Mouse (Mus musculus) adrenal gland, adult 18-20 months (tissue): ENCODE measurements at regions not wholly inside any gene's neighbourhood (a gene's known extent, or its start where the extent isn't known, plus 50 kb on each side); places are given as distances from the start of the nearest gene placed in this dataset.

Source experiments
- DNase-seq, 2 experiments: peaks; one replicate each; pipeline ENCODE4 v3.0.0; 2021 to 2022; ENCODE audit warnings: low spot score in 2 of 2

DNA sequence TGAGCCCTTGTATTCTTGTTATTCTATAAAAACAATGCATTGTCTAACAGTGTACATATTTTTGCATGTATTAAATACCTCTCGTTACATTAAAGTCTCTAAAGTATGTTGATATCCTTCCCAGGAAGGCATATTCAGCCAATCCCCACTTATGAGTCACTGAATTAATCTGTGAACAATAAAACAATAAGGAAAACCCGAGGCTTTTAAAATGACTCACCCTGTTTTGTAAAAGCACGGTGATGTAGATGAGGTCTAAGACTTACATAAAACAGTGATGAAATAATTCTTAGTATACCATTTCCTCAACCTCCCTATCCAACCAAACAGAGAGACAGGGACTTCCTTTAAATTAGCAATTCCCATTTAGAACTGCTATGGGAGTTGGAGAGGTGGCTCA, 95.8 kb downstream of the Asb7 start:
- DNase-seq, result no peak

DNA sequence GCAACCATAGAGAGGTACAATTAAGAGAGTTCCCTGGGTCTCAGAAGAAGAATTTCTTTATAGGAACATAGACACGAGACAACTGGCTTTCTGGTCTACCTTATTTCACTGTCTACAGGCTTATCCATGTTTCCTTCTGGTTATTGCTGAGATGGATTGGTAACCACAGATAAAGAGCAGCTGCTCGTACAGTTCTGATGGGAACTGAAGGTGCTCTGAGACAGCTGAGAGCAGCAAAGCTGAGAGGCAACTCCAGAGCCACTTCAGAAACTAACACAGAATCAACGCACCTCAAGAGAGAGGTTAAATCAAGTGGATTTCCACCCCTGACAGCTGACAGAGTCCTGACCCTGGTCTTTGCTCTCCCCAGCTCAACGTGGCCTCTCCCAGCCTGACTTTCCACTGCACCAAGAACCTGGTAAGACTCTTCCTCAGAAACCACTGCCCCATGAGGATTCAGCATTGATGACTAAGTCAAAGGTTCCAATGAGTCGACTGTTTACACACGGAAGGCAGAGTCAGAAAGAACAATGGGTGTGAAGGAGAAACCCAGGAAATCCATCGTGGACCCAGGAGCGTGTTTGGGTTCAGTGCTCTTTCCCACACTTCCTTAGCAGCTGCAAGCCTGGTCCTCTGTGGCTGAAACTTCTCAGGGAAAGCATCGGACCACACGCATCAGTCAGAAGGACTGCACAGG, 97.7 kb downstream of the Asb7 start:
- DNase-seq, result no peak

DNA sequence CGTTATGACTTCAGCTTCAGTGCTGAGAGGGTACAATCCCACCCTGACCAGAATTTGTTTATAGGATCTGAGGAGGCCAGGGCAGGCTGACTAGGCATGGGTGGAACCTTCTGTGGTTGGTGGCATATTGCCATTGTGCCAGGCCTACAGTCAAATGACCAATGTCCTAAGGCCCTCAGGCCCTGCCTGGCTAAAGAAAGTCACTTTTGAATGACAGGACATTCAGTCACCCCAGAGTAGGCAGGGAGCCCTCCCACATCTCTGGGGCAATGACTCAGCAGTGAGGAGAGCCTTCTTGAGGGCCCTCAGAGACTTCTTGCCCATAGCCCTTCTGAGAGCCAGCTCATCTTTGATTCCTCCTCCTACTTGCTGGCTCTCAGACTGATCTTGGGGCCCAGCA, 102.9 kb downstream of the Asb7 start:
- DNase-seq, result no peak

DNA sequence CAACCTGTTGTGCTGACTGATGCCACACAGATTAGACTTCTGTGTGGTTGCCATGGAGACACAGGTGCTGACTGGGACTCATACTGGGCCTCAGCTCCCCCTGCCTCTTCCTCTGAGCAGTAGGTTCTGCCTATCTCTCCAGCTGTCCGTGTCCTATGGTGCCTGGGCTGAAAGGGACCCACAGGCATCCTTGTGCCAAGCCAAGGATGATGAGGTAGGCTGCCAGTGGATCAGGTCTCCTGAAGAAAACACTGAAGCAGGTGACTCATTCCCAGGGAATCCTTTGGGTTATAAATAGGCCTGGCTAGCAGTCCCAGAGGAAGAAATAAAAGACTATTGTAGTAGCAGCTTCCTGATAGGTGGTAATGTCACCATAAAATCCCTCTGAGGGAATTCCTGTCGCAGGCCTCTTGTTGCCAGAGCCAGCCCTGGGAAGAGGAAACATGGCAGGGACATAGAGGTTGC, 108.7 kb downstream of the Asb7 start:
- no peak for DNase-seq

DNA sequence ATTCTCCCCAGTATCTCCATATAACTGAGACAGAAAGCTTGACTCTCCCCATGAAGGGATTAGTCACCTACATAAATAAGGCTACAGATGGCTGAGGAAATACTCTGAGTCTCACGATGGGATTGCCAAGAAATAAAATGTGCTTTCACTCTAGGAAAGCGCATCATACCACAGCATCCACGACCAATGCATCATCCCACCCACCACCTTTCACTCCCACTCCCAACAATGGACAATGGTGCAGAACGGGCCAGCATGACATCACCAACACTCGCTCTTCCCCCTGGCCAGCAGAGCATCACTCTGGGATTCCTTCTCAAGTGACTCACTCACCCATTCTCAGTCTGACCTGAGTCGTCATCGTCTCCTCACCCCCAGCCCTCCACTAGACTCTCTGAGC, 113.1 kb downstream of the Asb7 start:
- no peak for DNase-seq

DNA sequence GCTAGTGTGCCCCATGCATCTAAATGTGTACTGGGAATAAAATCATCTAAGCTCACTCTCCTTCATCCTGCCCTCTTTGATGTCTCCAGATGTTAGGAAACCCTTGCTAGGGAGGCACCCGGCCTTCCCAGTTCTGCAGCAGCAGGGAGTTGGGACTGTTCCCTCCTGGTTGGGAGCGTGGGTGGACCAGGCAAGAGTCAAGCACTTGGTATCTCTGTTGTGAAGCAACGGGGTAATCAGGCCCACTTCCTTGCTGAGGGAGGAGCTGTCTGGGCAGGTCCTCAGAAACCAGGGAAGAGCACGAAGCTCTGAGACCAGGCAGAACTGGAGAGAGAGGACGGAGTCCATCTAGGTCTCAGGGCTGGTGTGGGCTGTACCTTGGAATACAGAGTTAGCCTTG, 117.9 kb downstream of the Asb7 start:
- DNase-seq, result no peak

DNA sequence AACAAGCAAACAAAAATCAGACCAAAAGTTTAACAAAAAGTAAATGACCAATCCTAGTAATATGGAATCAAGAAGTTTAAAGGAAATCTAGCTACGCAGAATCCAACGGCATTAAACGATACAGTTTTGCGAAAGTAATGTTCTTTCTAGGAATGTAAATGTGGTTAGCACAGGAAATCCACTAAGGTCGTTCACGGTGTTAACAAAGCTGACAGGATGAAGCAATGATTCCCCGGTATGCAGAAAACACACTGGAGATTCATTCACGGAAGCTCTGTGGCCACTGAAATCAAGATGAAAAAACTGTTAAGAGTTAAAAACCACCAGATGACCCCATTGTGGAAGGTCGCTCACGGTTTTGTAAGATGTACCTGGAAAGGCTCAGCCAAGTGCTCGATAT, 120.4 kb upstream of the Aldh1a3 start:
- no peak for DNase-seq

DNA sequence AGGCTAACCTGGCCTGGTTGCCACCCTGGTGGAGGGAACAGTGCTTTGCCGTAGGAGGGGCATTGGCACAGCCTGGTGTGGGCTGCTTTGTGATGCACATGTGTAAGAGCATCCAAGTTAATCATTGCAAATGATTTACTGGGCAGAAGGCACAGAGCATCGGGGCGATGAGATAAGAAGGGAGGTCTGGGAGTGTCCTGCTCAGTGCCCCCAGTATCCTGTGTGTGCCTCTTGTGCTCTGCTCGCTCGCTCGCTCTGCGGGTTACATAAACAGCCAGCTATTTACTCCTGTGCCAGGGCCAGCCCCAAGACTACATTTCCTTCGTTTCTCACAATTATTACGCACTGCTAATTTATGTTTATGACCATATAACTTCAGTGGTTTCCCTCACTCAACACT, 117.9 kb upstream of the Aldh1a3 start:
- DNase-seq, result no peak

DNA sequence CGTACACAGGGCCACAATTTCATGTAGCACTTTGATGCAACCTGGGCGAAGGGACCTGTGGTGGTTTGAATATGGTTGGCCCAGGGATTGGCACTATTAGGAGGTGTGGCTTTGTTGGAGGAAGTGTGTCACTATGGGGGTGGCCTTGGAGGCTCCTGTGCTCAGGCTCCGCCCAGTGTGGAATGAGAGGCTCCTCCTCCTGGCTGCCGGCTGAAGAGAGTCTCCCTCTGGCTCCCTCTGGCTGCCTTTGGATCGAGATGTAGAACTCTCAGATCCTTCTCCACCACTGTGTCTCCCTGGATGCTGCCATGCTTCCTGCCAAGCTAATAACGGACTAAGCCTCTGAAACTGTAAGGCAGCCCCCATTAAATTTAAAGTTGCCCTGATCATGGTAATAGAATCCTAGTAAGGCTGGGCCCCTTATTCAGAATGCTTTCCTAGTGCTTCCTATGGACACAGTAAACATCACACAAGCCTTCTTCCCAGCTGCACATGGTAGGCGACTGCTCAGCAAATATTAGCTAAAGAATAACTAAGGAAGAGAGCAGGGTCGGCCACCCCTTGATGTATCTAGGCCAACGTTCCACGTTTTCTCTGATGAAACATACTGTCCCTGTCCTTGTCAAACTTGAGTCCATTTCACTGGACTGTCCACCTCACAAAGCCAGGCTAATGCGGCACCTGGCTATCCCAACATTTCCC, 117.2 kb upstream of the Aldh1a3 start:
- DNase-seq, result no peak

DNA sequence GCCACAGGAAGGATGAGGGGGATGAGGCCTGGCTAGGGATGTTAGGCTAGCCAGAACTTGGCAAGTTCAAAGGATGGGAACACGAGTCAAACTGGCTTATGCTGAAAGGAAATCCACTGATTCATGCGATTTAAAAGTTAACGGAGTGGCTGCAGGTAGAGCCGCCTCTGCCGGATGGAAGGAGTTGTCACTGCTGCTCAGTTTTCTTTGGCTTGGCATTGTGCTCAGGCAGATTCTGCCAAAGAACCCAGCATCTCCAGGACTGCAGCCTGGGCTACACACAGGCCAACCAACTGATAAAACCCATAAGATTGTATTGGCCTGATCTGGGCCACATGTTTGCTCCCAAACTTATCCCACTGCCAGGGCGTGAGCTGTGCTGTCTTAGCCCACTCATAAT, 105.3 kb upstream of the Aldh1a3 start:
- no peak for DNase-seq

DNA sequence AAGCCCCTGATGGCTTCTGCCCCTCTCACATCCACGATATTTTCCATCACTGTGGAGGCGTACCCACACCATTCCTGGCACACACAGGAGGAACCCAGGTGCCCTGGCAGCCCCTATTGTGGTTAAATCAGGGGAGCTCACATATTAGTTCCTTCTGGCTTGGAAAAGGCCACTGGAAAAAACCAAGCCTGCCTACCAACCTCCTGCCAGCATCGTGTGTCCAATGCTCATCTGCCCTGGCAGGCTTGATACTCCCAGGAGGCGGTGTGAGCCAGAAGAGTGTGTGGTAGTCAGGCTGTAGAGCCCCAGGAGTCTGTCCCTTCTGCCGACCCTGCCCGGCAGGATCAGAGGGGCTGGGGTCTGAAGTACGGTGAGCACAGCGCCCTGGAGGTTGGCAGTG, 104.7 kb upstream of the Aldh1a3 start:
- DNase-seq, result no peak

DNA sequence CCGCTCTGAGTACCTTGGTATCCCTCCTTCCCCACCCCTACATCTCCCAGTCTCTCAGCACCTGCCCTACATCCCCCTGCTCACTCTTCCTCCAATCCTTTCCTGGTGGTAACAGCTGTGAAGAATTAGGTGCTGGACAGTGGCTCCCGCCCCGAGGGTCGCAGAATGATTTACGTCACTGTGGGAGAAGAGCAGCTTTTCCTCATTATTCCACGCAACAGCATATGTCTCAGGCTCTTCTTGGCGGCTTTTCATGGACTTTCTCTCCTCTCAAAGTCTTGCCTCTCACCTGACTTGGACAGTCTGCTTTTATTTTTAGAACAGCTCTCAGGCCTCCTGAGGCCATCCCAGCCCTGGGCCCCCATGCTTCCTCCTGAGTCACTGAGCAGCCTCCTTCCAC, 103.8 kb upstream of the Aldh1a3 start:
- DNase-seq, result no peak

DNA sequence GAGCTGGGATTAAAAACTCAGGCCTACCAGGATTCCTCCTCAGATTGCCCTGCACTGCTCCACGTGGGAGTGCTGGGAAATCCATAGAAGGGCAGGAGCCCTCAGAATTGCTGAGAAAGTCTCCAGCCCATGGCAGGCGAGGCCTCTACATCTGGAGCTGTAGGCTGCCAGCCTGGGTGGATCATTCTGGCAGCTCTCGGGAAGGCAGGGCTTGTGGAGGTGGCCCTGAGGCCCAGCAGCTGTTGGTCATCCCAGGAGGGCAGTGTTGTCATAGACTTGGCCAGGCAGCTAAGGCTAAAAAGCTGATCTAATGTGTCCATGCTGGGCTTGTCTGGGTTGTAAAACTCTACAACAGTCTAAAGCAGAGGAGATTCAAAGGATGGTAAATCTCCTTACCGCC, 101.6 kb upstream of the Aldh1a3 start:
- peak in 1 of 2 experiments; percentile 27 for DNase-seq

DNA sequence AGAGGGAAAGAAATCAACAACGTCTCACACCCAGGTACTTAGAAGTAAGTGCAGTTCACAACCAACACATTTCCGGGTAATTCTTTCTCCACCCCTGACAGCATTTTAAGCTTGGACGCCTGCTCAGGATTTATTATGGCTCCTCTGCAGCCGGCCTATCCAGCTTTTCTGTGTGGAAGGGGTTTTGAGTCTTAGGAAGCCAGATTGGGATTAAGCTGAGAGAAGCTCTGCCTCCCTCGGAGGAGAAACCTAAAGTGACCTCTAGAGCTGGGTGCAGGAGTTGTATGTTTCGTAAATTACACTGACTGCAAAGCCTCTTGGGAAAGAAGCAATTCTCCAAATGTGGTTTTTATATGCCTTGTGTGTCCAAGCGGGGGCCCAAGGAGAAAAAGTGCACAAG, 96.6 kb upstream of the Aldh1a3 start:
- DNase-seq, result no peak

DNA sequence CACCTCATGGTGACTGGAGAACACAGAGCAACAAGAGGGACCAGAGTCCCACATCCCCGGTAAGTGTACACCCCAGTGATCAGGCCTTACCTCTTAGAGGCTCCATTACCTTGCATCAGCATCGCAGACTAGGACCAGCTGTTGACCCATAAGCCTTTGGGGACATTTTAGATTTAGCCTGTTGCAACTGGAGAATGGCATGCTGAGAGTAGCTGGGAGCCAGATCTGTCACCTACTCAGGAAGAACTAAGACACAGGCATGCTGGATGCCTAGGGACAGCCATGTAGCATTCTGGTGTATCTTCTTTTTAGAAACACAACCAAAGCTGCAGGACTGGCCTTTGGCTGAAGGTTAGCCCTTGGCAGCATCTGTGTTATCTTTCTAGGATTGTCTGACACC, 94.2 kb upstream of the Aldh1a3 start:
- no peak for DNase-seq

DNA sequence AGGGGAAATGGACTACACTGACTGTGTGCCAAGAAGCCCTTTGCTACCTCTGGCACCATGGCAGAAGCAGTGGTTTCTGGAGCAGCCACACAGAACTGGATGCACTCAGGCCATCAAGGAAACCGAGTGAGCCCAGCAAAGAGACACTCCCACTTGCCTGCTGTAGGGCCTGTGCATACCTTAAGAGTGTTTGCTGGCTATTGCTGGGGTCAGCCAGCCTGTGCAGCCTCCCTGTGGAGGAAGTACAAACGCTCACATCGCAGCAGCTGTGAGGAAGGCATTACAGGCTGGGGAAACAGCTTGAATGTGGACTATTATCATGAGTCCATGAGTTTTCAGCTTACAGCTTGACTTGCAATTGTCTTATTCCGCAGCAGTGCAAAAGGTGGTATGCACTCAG, 88.8 kb upstream of the Aldh1a3 start:
- DNase-seq, result no peak

DNA sequence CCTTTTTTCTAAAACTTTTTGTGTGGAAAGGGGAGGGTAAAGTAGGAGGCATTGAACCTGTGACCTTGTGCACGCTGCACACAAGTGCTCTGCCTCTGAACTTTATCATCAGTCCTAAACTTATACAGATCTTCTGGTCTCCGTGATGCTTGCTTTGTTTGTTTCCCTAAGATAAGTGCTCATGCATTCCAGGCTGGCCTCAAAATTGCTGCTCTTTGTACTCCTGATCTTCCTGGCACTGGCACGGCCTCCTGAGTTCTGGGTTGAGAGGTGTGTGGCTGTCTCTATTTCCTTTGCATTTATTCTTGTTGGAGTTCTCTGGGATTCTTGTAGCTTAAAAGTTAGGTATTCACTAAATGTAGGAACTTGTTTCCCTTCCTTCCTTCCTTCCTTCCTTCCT, 86.1 kb upstream of the Aldh1a3 start:
- no peak for DNase-seq

DNA sequence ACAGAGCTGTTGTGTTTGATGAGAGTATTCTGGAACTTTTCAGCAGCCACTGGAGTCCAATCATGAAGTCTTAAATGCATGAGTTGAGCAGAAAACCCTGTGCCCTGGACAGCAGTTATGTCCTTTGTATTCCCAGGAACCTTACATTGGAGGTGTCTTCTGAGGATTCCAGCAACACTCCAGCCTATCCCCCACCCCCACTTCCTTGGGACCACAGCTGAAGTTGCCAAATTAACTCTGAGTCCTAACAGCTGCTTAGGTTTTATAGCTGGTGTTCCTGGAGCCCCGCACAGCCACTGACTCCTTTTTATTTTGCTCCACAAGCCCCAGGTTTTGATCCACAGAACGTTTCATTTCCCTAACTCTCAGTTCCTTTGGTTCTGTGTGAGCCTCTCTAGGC, 78.4 kb upstream of the Aldh1a3 start:
- DNase-seq, result no peak

DNA sequence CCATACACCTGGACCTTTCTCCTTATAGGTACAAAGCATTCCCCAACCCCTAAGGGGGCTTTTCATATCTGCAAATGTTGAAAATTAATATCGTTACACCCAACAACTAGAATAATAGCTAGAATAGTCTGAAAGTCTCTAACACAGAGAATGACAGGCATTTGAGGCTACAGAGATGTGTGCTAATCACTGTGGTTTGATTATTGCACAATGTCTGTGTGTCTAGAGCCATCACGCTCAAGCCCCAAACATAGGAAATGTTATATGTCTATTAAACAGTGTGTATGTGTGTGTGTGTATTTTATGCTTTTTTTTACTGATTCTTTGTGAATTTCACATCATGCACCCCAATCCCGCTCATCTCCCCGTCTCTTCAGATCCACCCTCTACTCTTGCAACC, 77.2 kb upstream of the Aldh1a3 start:
- no peak for DNase-seq

DNA sequence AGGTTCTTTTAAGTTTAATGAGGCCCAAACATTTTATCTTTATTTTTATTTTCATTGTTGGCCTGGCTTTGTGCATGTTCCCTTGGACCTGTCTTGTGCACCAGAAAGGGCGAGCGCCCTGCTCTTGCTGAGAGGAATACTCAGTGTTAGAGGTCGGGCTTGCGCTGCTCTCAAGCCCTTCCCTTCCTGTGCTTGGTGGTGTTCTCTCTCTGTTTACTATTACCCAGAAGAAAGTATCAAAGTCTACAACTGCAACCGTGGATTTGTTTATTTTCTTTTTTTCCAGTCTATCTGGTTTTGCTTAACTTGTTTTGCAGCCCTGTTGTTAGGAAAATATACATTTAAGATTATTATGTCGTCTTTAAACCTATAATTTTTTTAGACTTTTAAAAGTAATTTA, 74.1 kb upstream of the Aldh1a3 start:
- DNase-seq, result no peak

DNA sequence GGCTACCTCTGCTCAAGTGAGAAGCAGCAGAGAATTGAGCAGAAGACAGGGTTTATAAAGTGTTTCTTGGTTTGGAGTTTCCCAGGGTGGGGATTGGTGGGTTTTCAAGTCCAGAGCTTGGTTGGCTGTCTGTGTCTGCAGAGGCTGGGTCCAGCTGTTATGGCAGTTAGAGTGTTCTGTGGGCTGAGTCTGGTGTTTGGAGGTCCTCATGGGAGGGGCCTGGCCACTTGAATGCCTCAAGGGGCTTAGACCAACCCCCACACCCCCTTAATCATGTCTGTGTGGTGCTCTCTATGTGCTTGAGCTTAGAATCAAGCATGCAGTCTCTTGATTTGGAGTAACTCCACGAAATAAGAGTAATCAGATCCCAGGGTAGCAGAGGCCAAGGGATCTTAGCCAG, 70.2 kb upstream of the Aldh1a3 start:
- DNase-seq, result no peak

DNA sequence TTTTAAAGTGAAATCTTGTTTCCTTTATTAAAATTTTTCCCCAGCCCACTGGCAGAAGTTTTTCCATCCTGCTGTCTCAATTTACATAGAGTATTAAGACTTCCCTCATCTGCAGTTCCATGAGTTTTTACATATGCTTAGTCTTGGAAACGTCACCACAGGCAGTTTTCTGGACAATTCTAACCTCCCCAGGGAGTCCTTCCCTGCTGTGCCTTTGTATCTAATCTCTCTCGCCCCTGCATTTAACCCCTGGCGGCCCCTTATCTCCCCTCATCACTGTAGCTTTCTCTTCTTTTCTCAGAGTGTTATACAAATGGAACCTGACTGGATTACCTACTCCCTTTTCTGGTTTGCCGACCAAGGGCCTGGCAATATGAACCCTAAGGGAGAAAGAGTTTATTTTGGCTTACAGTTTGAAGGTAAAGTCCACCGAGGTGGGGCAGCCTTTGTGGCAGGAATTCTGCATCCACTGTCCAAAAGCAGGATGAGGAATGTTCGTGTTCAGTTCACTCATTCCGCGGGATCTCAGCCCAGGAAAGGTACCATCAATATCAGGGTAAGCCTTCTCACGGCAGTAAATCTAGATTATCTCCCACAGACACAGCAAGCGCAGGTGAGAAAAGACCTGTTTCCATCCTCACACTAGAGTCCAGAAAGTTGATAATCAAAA, 66.0 kb upstream of the Aldh1a3 start:
- DNase-seq, result no peak

DNA sequence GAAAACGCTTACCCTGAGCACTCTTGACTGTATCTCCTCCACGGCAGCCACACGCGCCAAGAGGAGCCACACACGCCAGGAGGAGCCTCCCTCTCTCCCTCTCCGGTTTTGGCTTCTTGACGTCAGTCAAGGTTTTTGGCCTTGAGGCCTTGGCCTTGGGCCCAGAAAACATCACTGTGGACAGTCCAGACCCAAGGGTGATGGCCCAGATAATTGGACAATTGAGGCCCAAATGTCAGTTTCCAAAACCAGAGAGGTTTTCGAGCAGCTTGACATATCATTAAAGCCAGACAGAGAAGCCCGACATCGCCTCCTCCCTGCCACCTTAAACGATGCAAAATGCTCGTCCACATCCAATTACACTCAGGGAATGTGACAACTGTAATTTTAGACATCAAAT, 65.4 kb upstream of the Aldh1a3 start:
- peak; percentile 50 to 53 for DNase-seq
